Mouse (Mus musculus) heart, postnatal 0 days (tissue): Measurements from ENCODE around the gene Cmip. TPM values are rescaled to one million over a fixed set of nuclear protein-coding genes. Genes with fewer than 3 reads are reported as not detected.

ENCODE experiments used
- ATAC-seq: fragments of 200-750 bp; cut with Nextera tagmentation; 2 replicates; pipeline ENCODE4 v1.8.0; 2017; ENCODE audit warnings: low read depth, moderate number of reproducible peaks, moderate library complexity; ENCODE audit not compliant: insufficient read depth
- DNase-seq: peaks from one replicate; pipeline ENCODE4 v3.0.0-alpha.2; 2016; ENCODE audit warnings: low spot score
- H3K27ac ChIP-seq: fragments of 300-500 bp; sonication (generic); 2 replicates; pipeline ENCODE4 v1.5.1; 2014; ENCODE audit warnings: low read depth, mild to moderate bottlenecking
- H3K27me3 ChIP-seq: fragments of 300-500 bp; sonication (generic); 2 replicates; pipeline ENCODE4 v1.6.1; 2014; ENCODE audit warnings: low read length, mixed read lengths; ENCODE audit not compliant: control insufficient read depth, insufficient read depth
- H3K36me3 ChIP-seq: fragments of 300-500 bp; sonication (generic); replicated peaks from 2 replicates; pipeline ENCODE4 v1.6.1; 2014; ENCODE audit warnings: low read length, mixed read lengths; ENCODE audit not compliant: control insufficient read depth, insufficient read depth
- H3K4me1 ChIP-seq: fragments of 300-500 bp; sonication (generic); 2 replicates; pipeline ENCODE4 v1.6.1; 2014; ENCODE audit warnings: antibody characterized with exemption; ENCODE audit not compliant: control insufficient read depth, insufficient read depth
- H3K4me2 ChIP-seq: fragments of 300-500 bp; sonication (generic); 2 replicates; pipeline ENCODE4 v1.6.1; 2014; ENCODE audit warnings: low read depth, mild to moderate bottlenecking, low read length, moderate library complexity
- H3K4me3 ChIP-seq: fragments of 300-500 bp; sonication (generic); 2 replicates; pipeline ENCODE4 v1.5.1; 2014; ENCODE audit warnings: low read depth, low read length
- H3K9ac ChIP-seq: fragments of 300-500 bp; sonication (generic); replicated peaks from 2 replicates; pipeline ENCODE4 v1.6.1; 2014; ENCODE audit warnings: low read depth, low read length, mixed read lengths
- H3K9me3 ChIP-seq: fragments of 300-500 bp; sonication (generic); replicated peaks from 2 replicates; pipeline ENCODE4 v1.6.1; 2016; ENCODE audit warnings: low read length; ENCODE audit not compliant: control insufficient read depth
- CTCF ChIP-seq: IDR thresholded peaks from 2 replicates; pipeline ENCODE4 v1.5.1; 2016; ENCODE audit warnings: antibody characterized with exemption, control low read depth, low read depth
- EP300 ChIP-seq: IDR thresholded peaks from 2 replicates; pipeline ENCODE4 v1.6.1; 2016; ENCODE audit warnings: antibody characterized with exemption, low read depth
- WGBS: fragments of 180-500 bp; shearing (Covaris S2); extraction: QIAGEN DNeasy Blood & Tissue Kit; methylation state at CpG from one replicate; pipeline ENCODE4 v1.1.7; 2014; 5-methylcytosine and 5-hydroxymethylcytosine counted together
- polyA plus RNA-seq: library from polyadenylated mRNA; unstranded; fragments of >200 nt; fragmentation: Nextera tagmentation; extraction: Ambion mirVana; gene quantifications from 2 replicates; pipeline ENCODE4 v1.2.1, GENCODE M21; 2015
- total RNA-seq: library from RNA; depleted of rRNA; stranded (reverse); fragments of >200 nt; gene quantifications from 2 replicates; pipeline ENCODE4 v1.2.3, GENCODE M21; 2014; ENCODE audit warnings: low replicate concordance

The Cmip gene
- total and polyA plus RNA-seq, 2 experiments from 2014 or later: 5.7 to 11.1 TPM

DNA sequence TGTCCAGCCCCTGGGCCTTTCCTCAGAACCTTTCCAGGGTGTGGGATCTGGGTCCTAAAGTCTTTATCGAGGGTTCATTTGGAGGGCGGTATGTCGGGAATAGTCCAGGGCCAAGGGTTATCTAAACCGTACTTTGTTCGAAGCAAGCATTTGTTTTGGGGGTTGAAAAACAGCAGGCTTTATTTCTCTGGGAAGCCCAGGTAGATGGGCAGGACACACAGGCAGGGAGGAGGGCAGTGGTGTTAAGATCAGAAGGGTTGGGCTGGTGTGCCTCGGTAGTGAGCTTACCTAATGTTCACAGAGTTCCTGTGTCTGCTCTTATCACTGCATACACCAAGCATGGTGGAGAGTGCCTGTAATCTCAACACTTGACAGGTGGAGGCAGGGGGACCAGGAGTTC, 183.9 kb downstream of the Cmip start:
- Histone ChIP-seq H3K4me3 (no peak overlapping the region), H3K9ac (no peak overlapping the region), H3K27ac (no peak overlapping the region), H3K4me2 (no peak overlapping the region), H3K4me1 (no peaks in the 10 kb centered on the region; the same call in 1 of the 2 replicates), H3K27me3 (no peaks in the 10 kb centered on the region), H3K9me3 (no peaks in the 10 kb centered on the region), H3K36me3 (peaks cover 22% of the 10 kb centered on the region)
- no peak for TF ChIP-seq EP300
- TF ChIP-seq CTCF: no peak
- WGBS: 61% methylated on average over 6 of the region's 6 CpGs
- DNase-seq (no peak), ATAC-seq (no peak)

DNA sequence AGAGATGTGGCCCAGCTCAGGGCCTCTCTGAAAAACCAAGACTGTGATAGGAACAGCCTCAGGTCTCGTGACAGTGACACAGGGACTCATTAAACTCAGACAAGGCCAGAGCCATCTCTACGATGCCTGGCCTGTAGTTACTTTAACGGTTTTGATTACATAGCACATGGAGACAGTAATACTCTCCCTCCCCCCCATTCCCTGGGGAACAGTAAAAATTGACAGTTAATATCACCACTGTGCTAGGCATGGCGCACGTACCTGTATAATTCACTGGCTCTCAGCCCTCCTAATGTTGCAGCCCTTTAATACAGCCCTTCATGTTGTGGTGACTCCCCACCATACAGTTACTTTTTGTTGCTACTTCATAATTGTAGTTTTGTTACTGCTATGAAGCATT, 188.6 kb downstream of the Cmip start:
- no peak overlapping the region for H3K4me3 ChIP-seq
- 91% methylated on average over 5 of the region's 5 CpGs for whole genome bisulfite sequencing
- H3K36me3 ChIP-seq: peaks cover 42% of the 10 kb centered on the region
- ATAC-seq: no peak
- no peak for DNase-seq
- no peaks in the 10 kb centered on the region for H3K4me1 ChIP-seq
- TF ChIP-seq EP300 (no peak), CTCF (no peak)
- H3K27ac ChIP-seq: no peak overlapping the region
- H3K4me2 ChIP-seq: no peak overlapping the region
- H3K9me3 ChIP-seq: no peaks in the 10 kb centered on the region
- no peaks in the 10 kb centered on the region for H3K27me3 ChIP-seq
- H3K9ac ChIP-seq: no peak overlapping the region

DNA sequence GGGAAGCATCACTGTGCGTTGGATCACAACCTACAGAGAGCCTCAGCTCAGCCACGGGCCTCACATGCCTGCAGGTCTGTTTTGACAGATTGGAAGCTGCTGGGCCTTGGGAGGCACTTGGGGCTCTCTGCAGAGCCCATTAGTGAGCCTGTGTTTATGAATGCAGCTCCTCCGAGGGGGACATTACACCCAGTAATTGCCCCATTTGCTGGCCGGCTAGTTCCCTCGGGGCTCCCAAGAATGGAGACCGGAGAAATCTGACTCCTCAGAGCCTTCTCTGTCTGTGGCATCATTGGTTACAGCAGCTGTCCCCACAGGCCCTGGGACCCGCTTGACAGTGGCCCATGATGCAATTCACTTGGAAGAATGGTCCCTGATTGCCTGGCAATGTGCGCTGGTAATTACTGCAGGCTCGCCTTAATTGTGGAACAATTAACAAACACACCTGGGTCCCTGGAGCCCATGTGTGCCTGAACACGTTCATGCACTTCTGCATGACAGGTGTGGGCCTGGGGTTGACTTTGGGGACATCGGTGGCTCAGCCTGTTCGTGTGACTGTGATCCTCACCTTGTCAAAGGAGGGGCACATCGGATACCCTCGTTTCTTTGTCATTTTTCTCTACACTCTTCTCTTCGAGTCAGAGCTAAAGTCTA, 189.6 kb downstream of the Cmip start:
- Histone ChIP-seq H3K36me3 (peaks cover 45% of the 10 kb centered on the region), H3K4me2 (no peak overlapping the region), H3K9me3 (no peaks in the 10 kb centered on the region), H3K4me1 (no peaks in the 10 kb centered on the region), H3K27me3 (no peaks in the 10 kb centered on the region), H3K27ac (no peak overlapping the region), H3K4me3 (no peak overlapping the region), H3K9ac (no peak overlapping the region)
- WGBS: 78% methylated on average over 15 of the region's 15 CpGs
- TF ChIP-seq EP300: no peak
- ATAC-seq (no peak), DNase-seq (no peak)

GRCm38 (mm10) chr8:117451072-117451471, 194.2 kb downstream of the Cmip start:
- DNase-seq (no peak), ATAC-seq (no peak)
- Histone ChIP-seq H3K4me1 (no peaks in the 10 kb centered on the region), H3K4me2 (no peak overlapping the region), H3K9ac (no peak overlapping the region), H3K4me3 (no peak overlapping the region), H3K27ac (no peak overlapping the region), H3K9me3 (no peaks in the 10 kb centered on the region), H3K36me3 (peaks cover 69% of the 10 kb centered on the region), H3K27me3 (no peaks in the 10 kb centered on the region)
- WGBS: 84% methylated on average over 9 of the region's 9 CpGs
- TF ChIP-seq EP300: no peak
- TF ChIP-seq CTCF: no peak

DNA sequence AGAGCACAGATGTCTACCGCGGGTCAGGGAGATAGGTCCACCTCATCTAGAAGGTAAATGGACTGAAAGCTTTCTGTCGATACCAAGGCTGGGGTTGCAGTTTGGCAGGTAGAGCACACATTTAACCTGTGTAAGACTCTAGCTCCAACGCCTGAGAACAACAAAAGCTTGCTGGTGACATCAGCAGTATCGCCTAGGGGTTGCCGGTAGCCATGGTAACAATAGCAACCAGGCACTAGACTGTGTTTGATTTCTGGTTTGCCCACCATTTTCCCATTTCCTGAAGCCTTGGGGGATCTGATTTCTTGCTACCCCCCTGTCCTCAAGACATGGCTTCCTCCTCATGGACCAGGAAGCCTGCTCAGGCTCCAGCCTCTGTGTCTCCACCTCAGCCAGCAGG, 197.1 kb downstream of the Cmip start:
- no peak overlapping the region for H3K9ac ChIP-seq
- 73% methylated on average over 6 of the region's 6 CpGs for WGBS
- peaks cover 50% of the 10 kb centered on the region for H3K36me3 ChIP-seq

GRCm38 (mm10) chr8:117454516-117455116, 197.8 kb downstream of the Cmip start:
- no peak overlapping the region for H3K4me3 ChIP-seq
- no peak overlapping the region for H3K9ac ChIP-seq
- H3K9me3 ChIP-seq: no peaks in the 10 kb centered on the region
- peaks cover 49% of the 10 kb centered on the region for H3K36me3 ChIP-seq
- H3K4me1 ChIP-seq: no peaks in the 10 kb centered on the region
- no peaks in the 10 kb centered on the region for H3K27me3 ChIP-seq
- TF ChIP-seq EP300: no peak
- TF ChIP-seq CTCF: no peak
- ATAC-seq (no peak), DNase-seq (no peak)
- H3K4me2 ChIP-seq: no peak overlapping the region
- WGBS: 86% methylated on average over 14 of the region's 14 CpGs
- H3K27ac ChIP-seq: no peak overlapping the region

More for the DNA sequence above, 197.1 kb downstream of the Cmip start:
- H3K9me3 ChIP-seq: no peaks in the 10 kb centered on the region
- DNase-seq (no peak), ATAC-seq (no peak)
- H3K4me2 ChIP-seq: no peak overlapping the region
- no peak overlapping the region for H3K4me3 ChIP-seq
- no peaks in the 10 kb centered on the region for H3K4me1 ChIP-seq
- no peaks in the 10 kb centered on the region for H3K27me3 ChIP-seq
- no peak overlapping the region for H3K27ac ChIP-seq
- TF ChIP-seq EP300 (no peak), CTCF (no peak)
